Mouse (Mus musculus): ENCODE measurements around the gene Larp6. TPM values are rescaled to one million over a fixed set of nuclear protein-coding genes. Genes with fewer than 3 reads are reported as not detected.
A peak's percentile ranks its signal among the peaks of the same experiment; 100 is the strongest.

Gene Larp6
- polyA plus RNA-seq, 1 experiment from 2014 or later, result 0.68 TPM

DNA sequence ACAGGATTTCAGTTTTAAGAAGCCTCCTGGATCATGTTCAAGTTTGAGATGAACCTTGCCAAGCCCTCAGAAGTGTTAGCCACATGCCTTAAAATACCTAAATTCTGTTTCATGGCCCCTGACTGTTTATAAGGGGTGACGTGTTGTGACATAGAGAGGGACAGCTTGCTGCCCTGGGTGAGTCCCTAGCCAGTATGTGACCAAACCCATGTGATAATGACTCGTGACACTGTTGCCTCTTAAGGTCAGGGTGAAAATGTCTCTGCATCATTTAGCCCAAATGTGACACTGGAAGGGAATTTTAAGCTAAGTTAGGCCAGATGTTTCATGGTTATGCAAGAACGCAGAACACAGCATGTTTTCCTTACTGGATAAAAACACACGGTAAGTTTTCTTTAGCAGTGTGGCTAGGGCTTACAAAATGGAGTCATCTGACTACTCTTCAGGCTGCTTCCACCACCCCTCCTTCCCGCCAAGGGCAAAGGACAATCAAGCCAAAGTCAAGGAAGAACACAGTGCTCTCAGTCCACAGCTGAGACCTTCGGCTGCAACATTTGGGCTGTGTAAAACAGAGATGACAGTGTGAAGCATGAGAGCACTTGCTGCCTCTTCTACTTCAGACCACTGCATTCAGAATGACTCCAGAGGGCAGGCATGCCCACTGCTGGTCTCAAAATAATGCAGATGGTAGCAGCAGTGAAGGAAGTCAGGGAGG, 16.4 kb upstream of the Larp6 start:
- Histone ChIP-seq H3K4me3 (ENCODE audit: control insufficient read depth in 1 of 2, insufficient read depth in 1 of 2, low read depth in 1 of 2, low read length in 2 of 2) (no peak overlapping the region), H3K9me3 (ENCODE audit: control insufficient read depth, low read length) (no peaks in the 10 kb centered on the region), H3K27me3 (ENCODE audit: control insufficient read depth, insufficient read depth, low read length) (no peaks in the 10 kb centered on the region), H3K4me2 (ENCODE audit: low read length) (no peak overlapping the region), H3K36me3 (ENCODE audit: control insufficient read depth, insufficient read depth, low read length) (no peaks in the 10 kb centered on the region), H3K9ac (ENCODE audit: low read length) (no peak overlapping the region), H3K4me1 (ENCODE audit: control insufficient read depth in 2 of 2, insufficient read depth in 2 of 2, low read length in 2 of 2) (no peaks in the 10 kb centered on the region), H3K27ac (replicated peaks in 1 of 2; ENCODE audit: control insufficient read depth in 1 of 2, insufficient read depth in 1 of 2, low read depth in 2 of 2, low read length in 2 of 2) (no peak overlapping the region)
- WGBS, result 61% methylated on average over 6 of the region's 6 CpGs
- ATAC-seq (ENCODE audit: insufficient number of reproducible peaks, insufficient read depth, low FRiP score, low read depth), result no peak

DNA sequence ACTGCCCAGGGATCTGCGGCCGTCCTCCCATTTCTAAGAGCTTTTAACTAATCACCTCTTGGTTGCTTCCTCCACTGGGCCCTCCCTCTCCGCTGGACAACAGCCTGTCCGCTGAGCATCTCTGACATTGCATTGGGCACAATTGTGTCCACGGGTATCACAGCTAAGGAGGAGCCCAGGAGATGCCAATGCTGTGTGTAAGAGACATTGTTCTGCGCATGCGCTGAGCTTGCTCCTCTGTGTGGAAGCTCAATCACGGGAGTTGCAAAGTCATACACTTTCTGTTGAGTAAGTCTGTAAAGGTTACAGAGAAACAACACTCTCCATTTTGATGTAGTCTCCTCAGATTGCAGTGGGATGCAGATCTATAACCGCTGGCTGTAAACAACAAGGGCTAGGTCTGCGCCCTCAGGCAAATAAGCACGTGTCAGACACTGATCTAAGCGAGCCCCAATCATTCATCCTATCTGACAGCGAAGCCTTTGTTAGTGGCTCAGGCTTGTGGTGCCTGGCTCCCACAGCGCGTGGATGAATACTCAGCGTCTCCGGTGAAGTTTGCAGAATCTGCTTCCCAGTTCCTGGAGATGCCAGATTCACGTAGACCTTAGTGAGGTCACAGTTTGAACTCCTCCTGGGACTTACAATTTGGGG, 13.1 kb upstream of the Larp6 start:
- Histone ChIP-seq H3K4me1 (ENCODE audit: control insufficient read depth in 2 of 2, insufficient read depth in 2 of 2, low read length in 2 of 2) (no peaks in the 10 kb centered on the region), H3K4me3 (ENCODE audit: control insufficient read depth in 1 of 2, insufficient read depth in 1 of 2, low read depth in 1 of 2, low read length in 2 of 2) (no peak overlapping the region), H3K4me2 (ENCODE audit: low read length) (no peak overlapping the region), H3K9ac (ENCODE audit: low read length) (no peak overlapping the region), H3K27ac (replicated peaks in 1 of 2; ENCODE audit: control insufficient read depth in 1 of 2, insufficient read depth in 1 of 2, low read depth in 2 of 2, low read length in 2 of 2) (no peak overlapping the region), H3K9me3 (ENCODE audit: control insufficient read depth, low read length) (no peaks in the 10 kb centered on the region), H3K36me3 (ENCODE audit: control insufficient read depth, insufficient read depth, low read length) (no peaks in the 10 kb centered on the region), H3K27me3 (ENCODE audit: control insufficient read depth, insufficient read depth, low read length) (no peaks in the 10 kb centered on the region)
- WGBS, result 75% methylated on average over 18 of the region's 18 CpGs
- ATAC-seq (ENCODE audit: insufficient number of reproducible peaks, insufficient read depth, low FRiP score, low read depth), result no peak

DNA sequence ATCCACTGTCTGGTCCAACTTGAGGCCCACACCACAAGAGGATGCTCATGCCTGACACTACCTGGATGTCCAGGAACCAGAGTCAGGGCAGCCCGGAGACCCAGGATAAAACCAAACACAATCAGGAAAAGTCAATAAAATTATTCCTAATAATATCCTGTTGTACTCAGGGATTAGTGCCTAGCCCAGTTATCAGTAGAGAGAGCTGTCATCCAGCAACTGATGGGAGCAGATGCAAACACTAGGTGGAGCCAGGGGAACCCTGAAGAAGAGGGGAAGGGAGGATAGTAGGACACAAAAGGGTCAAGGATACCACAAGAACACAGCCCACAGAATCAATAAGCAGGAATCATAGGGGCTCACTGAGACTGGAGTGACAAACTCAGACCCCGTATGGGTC, 5.2 kb upstream of the Larp6 start:
- peaks cover 0 to 2% of the 10 kb centered on the region in 2 experiments; a peak in 1 of 4 replicates for H3K4me1 ChIP-seq (ENCODE audit: control insufficient read depth in 2 of 2, insufficient read depth in 2 of 2, low read length in 2 of 2)
- no peak overlapping the region for H3K9ac ChIP-seq (ENCODE audit: low read length)
- 92% methylated on average over 2 of the region's 2 CpGs for WGBS
- H3K27me3 ChIP-seq (ENCODE audit: control insufficient read depth, insufficient read depth, low read length), result peaks cover 4% of the 10 kb centered on the region; the same call in 1 of the 2 replicates
- no peaks in the 10 kb centered on the region for H3K36me3 ChIP-seq (ENCODE audit: control insufficient read depth, insufficient read depth, low read length)
- H3K4me2 ChIP-seq (ENCODE audit: low read length), result no peak overlapping the region
- H3K9me3 ChIP-seq (ENCODE audit: control insufficient read depth, low read length), result no peaks in the 10 kb centered on the region
- no peak overlapping the region for H3K4me3 ChIP-seq (ENCODE audit: control insufficient read depth in 1 of 2, insufficient read depth in 1 of 2, low read depth in 1 of 2, low read length in 2 of 2)
- no peak for ATAC-seq (ENCODE audit: insufficient number of reproducible peaks, insufficient read depth, low FRiP score, low read depth)
- no peak overlapping the region for H3K27ac ChIP-seq (replicated peaks in 1 of 2; ENCODE audit: control insufficient read depth in 1 of 2, insufficient read depth in 1 of 2, low read depth in 2 of 2, low read length in 2 of 2)

DNA sequence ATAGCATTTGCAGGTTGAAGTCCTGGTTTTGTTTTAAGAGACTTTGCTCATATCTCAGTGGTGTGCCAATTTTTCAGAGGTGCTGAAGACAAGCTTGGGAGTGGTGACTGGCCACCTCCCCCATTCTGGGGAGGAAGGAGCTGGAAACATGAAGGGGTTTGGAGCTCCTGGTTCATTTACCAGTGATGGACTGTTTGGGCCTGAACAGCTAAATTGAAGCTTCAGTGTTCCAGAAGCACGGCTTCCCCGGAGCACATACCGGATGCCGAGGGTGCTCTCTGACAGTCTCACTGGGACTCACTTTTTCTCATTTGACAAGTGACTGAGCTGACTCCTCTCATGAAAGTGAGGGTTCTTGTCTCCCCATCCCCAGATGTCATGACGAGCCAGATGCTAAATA, 4.2 kb upstream of the Larp6 start:
- no peak overlapping the region for H3K4me2 ChIP-seq (ENCODE audit: low read length)
- no peak for ATAC-seq (ENCODE audit: insufficient number of reproducible peaks, insufficient read depth, low FRiP score, low read depth)
- WGBS, result 83% methylated on average over 5 of the region's 5 CpGs
- H3K27me3 ChIP-seq (ENCODE audit: control insufficient read depth, insufficient read depth, low read length), result peaks cover 6% of the 10 kb centered on the region
- H3K4me1 ChIP-seq (ENCODE audit: control insufficient read depth in 2 of 2, insufficient read depth in 2 of 2, low read length in 2 of 2), result peaks cover 0 to 3% of the 10 kb centered on the region in 2 experiments; a peak in 1 of 4 replicates
- no peak overlapping the region for H3K4me3 ChIP-seq (ENCODE audit: control insufficient read depth in 1 of 2, insufficient read depth in 1 of 2, low read depth in 1 of 2, low read length in 2 of 2)
- no peak overlapping the region for H3K27ac ChIP-seq (replicated peaks in 1 of 2; ENCODE audit: control insufficient read depth in 1 of 2, insufficient read depth in 1 of 2, low read depth in 2 of 2, low read length in 2 of 2)
- H3K9me3 ChIP-seq (ENCODE audit: control insufficient read depth, low read length), result no peaks in the 10 kb centered on the region
- no peak overlapping the region for H3K9ac ChIP-seq (ENCODE audit: low read length)
- H3K36me3 ChIP-seq (ENCODE audit: control insufficient read depth, insufficient read depth, low read length), result no peaks in the 10 kb centered on the region

DNA sequence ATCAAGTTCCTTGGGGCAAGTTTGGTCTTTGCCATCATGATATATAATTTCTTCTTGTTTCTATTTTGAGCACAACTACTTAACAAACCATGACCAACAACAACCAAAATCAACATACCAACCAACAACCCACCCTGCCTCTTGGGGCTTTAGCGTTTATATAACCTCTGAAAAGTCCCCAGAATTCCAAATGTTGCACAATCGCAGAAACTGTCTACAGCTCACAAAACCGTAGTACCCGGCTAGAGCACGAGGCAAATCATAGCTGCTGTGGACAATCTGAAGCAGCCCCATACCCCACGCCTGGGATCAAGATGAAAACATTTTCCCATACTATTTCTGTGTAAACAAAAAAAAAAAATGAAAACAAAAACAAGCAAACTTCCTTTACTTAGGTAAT, 3.1 kb upstream of the Larp6 start:
- H3K27ac ChIP-seq (replicated peaks in 1 of 2; ENCODE audit: control insufficient read depth in 1 of 2, insufficient read depth in 1 of 2, low read depth in 2 of 2, low read length in 2 of 2), result no peak overlapping the region
- H3K27me3 ChIP-seq (ENCODE audit: control insufficient read depth, insufficient read depth, low read length), result peaks cover 8% of the 10 kb centered on the region
- H3K9ac ChIP-seq (ENCODE audit: low read length), result no peak overlapping the region
- H3K4me2 ChIP-seq (ENCODE audit: low read length), result no peak overlapping the region
- no peak for ATAC-seq (ENCODE audit: insufficient number of reproducible peaks, insufficient read depth, low FRiP score, low read depth)
- 76% methylated on average over 6 of the region's 6 CpGs for WGBS
- H3K4me1 ChIP-seq (ENCODE audit: control insufficient read depth in 2 of 2, insufficient read depth in 2 of 2, low read length in 2 of 2), result peaks cover 0 to 3% of the 10 kb centered on the region in 2 experiments; a peak in 1 of 4 replicates
- H3K9me3 ChIP-seq (ENCODE audit: control insufficient read depth, low read length), result no peaks in the 10 kb centered on the region
- H3K36me3 ChIP-seq (ENCODE audit: control insufficient read depth, insufficient read depth, low read length), result no peaks in the 10 kb centered on the region
- H3K4me3 ChIP-seq (ENCODE audit: control insufficient read depth in 1 of 2, insufficient read depth in 1 of 2, low read depth in 1 of 2, low read length in 2 of 2), result no peak overlapping the region

DNA sequence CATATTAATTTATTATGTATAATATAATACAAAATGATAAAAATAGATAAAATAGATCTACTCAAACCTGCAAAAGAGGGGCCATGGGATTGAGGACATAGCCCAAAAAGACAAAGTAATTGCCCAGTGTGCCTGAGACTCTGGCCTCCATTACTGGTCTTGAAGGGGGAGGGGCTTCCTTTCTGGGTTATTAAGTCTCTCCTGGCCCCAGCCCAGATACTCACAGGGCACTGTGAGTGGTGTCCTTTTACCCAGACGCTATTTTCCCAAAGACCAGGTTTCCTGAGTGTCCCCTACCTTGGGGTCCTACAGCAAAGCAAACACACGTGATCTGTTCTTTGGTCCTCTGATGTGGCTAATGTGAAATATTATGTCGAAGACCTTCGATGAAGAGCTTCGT, 778 bp upstream of the Larp6 start:
- Histone ChIP-seq H3K27ac (replicated peaks in 1 of 2; ENCODE audit: control insufficient read depth in 1 of 2, insufficient read depth in 1 of 2, low read depth in 2 of 2, low read length in 2 of 2) (no peak overlapping the region), H3K4me2 (ENCODE audit: low read length) (peak overlapping the region; percentile 97; the same call in 1 of the 2 replicates), H3K4me1 (ENCODE audit: control insufficient read depth in 2 of 2, insufficient read depth in 2 of 2, low read length in 2 of 2) (peaks cover 0 to 3% of the 10 kb centered on the region in 2 experiments; a peak in 1 of 4 replicates), H3K9ac (ENCODE audit: low read length) (no peak overlapping the region), H3K27me3 (ENCODE audit: control insufficient read depth, insufficient read depth, low read length) (peaks cover 8% of the 10 kb centered on the region), H3K36me3 (ENCODE audit: control insufficient read depth, insufficient read depth, low read length) (no peaks in the 10 kb centered on the region), H3K4me3 (ENCODE audit: control insufficient read depth in 1 of 2, insufficient read depth in 1 of 2, low read depth in 1 of 2, low read length in 2 of 2) (no peak overlapping the region), H3K9me3 (ENCODE audit: control insufficient read depth, low read length) (no peaks in the 10 kb centered on the region)
- WGBS, result 71% methylated on average over 5 of the region's 5 CpGs
- ATAC-seq (ENCODE audit: insufficient number of reproducible peaks, insufficient read depth, low FRiP score, low read depth), result no peak

DNA sequence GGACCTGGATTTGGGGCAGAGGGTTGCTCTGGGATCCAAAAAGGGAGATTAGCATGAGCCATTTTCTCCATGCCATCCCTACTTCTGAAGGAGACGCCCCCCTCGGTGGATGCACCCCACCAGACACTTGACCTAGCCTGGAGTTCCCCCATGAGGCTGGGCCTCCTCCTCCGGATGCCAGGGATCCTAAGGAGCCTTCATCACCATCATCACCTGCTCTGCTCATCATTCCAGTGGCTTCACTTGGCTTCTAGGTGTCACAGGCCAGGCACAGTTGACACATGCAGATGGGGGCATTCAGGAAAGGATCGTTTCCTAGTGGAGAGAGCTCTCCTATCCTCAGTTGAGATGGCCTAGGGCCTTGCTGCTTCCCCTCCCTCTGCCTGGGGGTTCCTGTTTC, 827 bp downstream of the Larp6 start:
- Histone ChIP-seq H3K27me3 (ENCODE audit: control insufficient read depth, insufficient read depth, low read length) (peaks cover 8% of the 10 kb centered on the region), H3K9me3 (ENCODE audit: control insufficient read depth, low read length) (no peaks in the 10 kb centered on the region), H3K4me3 (ENCODE audit: control insufficient read depth in 1 of 2, insufficient read depth in 1 of 2, low read depth in 1 of 2, low read length in 2 of 2) (peak overlapping the region; percentile 43 to 59; a peak in 3 of 4 replicates), H3K36me3 (ENCODE audit: control insufficient read depth, insufficient read depth, low read length) (no peaks in the 10 kb centered on the region), H3K4me2 (ENCODE audit: low read length) (peak overlapping the region; percentile 97), H3K27ac (replicated peaks in 1 of 2; ENCODE audit: control insufficient read depth in 1 of 2, insufficient read depth in 1 of 2, low read depth in 2 of 2, low read length in 2 of 2) (no peak overlapping the region), H3K9ac (ENCODE audit: low read length) (peak overlapping the region; percentile 76), H3K4me1 (ENCODE audit: control insufficient read depth in 2 of 2, insufficient read depth in 2 of 2, low read length in 2 of 2) (peaks cover 0 to 3% of the 10 kb centered on the region in 2 experiments; a peak in 1 of 4 replicates)
- WGBS, result 38% methylated on average over 4 of the region's 4 CpGs
- ATAC-seq (ENCODE audit: insufficient number of reproducible peaks, insufficient read depth, low FRiP score, low read depth), result no peak

Data from heart, embryonic 14.5 days (tissue).